Mouse (Mus musculus): ENCODE measurements at regions not wholly inside any gene's neighbourhood (a gene's known extent, or its start where the extent isn't known, plus 50 kb on each side); places are given as distances from the start of the nearest gene placed in this dataset.

DNA sequence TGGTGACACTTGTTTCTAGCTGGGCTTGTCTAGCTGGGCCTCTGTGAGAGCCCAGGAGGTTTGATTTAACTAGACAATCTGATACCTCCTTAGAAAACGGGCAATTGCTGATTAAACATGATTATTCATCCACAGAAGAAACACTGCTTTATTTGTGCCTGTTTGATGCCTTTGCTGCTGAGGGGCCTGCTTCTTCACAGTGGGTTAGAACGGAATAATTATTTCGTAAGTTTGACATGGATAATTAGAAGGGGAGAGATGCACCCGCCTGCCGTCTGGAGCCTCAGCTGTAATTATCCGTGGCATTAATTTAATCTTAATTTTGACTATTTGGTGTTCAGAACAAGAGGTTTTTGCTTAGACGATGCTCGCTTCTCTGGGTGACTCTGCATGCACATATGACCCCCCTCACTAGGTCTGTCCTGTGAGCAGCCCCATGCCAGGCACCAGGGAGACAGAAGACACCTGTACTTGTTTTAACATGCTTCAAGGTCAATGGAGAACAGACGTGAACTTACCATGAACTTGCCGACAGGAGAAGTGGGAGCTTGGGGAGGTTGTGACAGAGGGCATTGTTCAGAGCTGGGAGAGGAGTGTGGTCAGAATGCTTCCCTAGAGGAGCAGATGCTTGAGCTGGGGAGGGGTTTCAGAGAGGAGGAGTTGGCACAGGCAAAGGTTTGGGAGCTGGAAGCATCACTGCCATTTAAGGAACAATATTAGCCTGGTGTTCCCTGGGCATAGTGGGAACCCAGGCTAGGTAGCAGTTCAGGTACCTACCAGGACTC is 174.8 kb downstream of the Drd1 start:
- TF ChIP-seq POLR2A (IDR thresholded peaks at IDR 0.05; ENCODE audit: insufficient read length, low read depth) (no peak), E2F4 (IDR thresholded peaks at IDR 0.05; ENCODE audit: insufficient read depth) (no peak), TCF3 (IDR thresholded peaks at IDR 0.05; ENCODE audit: insufficient read length, low read depth) (no peak)

Measured in myocyte (in vitro differentiated cells).